Mouse (Mus musculus): Measurements from ENCODE around the gene Slc6a15.

DNA sequence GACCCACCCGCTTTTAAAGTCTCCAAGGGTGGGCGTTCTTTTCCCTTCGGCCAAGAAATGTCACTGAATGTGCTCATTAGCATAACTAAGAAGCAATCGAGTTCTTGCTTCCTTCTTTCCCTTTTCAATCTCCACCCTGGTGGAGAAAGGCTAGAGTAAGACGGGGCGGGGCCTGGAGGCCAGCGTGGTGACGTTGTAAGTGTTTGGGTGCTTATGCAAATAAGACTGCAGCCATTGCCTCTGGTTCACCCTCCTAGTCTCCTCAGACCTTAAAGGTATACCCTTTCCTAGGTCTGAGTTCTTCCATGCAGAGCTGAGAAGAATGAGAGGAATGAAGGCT is 1.5 kb downstream of the Slc6a15 start:
- TF ChIP-seq POLR2A (IDR thresholded peaks at IDR 0.05; ENCODE audit: borderline replicate concordance, control insufficient read depth, low read depth, low read length) (no peak), CTCF (IDR thresholded peaks at IDR 0.05; ENCODE audit: control insufficient read depth, insufficient read depth, low read length) (no peak)

Measured in bone marrow, adult 2 months (tissue).